Mouse (Mus musculus): ENCODE measurements around the gene Abcg1.

Abcg1 gene

GRCm38 (mm10) chr17:31079078-31079840 is 21.8 kb downstream of the Abcg1 start:
- no peak for DNase-seq (ENCODE audit: low spot score in 2 of 2)

GRCm38 (mm10) chr17:31082296-31083078 is 25.0 kb downstream of the Abcg1 start:
- no peak for DNase-seq (ENCODE audit: low spot score in 2 of 2)

- DNase-seq (ENCODE audit: low spot score in 2 of 2), result no peak
Measured at GRCm38 (mm10) chr17:31085519-31085918, 28.0 kb downstream of the Abcg1 start.

- no peak for DNase-seq (ENCODE audit: low spot score in 2 of 2)
Measured at GRCm38 (mm10) chr17:31086196-31086595, 28.7 kb downstream of the Abcg1 start.

GRCm38 (mm10) chr17:31088711-31089110 is 31.2 kb downstream of the Abcg1 start:
- no peak for DNase-seq (ENCODE audit: low spot score in 2 of 2)

GRCm38 (mm10) chr17:31089848-31090247 is 32.4 kb downstream of the Abcg1 start:
- no peak for DNase-seq (ENCODE audit: low spot score in 2 of 2)

- DNase-seq (ENCODE audit: low spot score in 2 of 2), result no peak
Measured at GRCm38 (mm10) chr17:31091023-31091735, 33.7 kb downstream of the Abcg1 start.

- no peak for DNase-seq (ENCODE audit: low spot score in 2 of 2)
Measured at GRCm38 (mm10) chr17:31094781-31095180, 37.3 kb downstream of the Abcg1 start.

GRCm38 (mm10) chr17:31095570-31095969 is 38.1 kb downstream of the Abcg1 start:
- no peak for DNase-seq (ENCODE audit: low spot score in 2 of 2)

GRCm38 (mm10) chr17:31096893-31097292 is 39.4 kb downstream of the Abcg1 start:
- no peak for DNase-seq (ENCODE audit: low spot score in 2 of 2)

GRCm38 (mm10) chr17:31098788-31099187 is 41.3 kb downstream of the Abcg1 start:
- no peak for DNase-seq (ENCODE audit: low spot score in 2 of 2)

- no peak for DNase-seq (ENCODE audit: low spot score in 2 of 2)
Measured at GRCm38 (mm10) chr17:31103007-31103570, 45.6 kb downstream of the Abcg1 start.

GRCm38 (mm10) chr17:31103823-31104222 is 46.3 kb downstream of the Abcg1 start:
- DNase-seq (ENCODE audit: low spot score in 2 of 2), result no peak

GRCm38 (mm10) chr17:31108388-31108787 is 50.9 kb downstream of the Abcg1 start:
- no peak for DNase-seq (ENCODE audit: low spot score in 2 of 2)

GRCm38 (mm10) chr17:31113191-31113856 is 55.8 kb downstream of the Abcg1 start:
- DNase-seq (ENCODE audit: low spot score in 2 of 2), result no peak

GRCm38 (mm10) chr17:31116063-31116462 is 58.6 kb downstream of the Abcg1 start:
- no peak for DNase-seq (ENCODE audit: low spot score in 2 of 2)

GRCm38 (mm10) chr17:31117946-31118345 is 60.5 kb downstream of the Abcg1 start:
- no peak for DNase-seq (ENCODE audit: low spot score in 2 of 2)

GRCm38 (mm10) chr17:31119429-31119828 is 62.0 kb downstream of the Abcg1 start:
- DNase-seq (ENCODE audit: low spot score in 2 of 2), result peak; percentile 67 to 85

- DNase-seq (ENCODE audit: low spot score in 2 of 2), result peak; percentile 55 to 78
Measured at GRCm38 (mm10) chr17:31121975-31122374, 64.5 kb downstream of the Abcg1 start.

GRCm38 (mm10) chr17:31125548-31126266 is 68.2 kb downstream of the Abcg1 start:
- DNase-seq (ENCODE audit: low spot score in 2 of 2), result no peak
